ENCODE assay signal across 8 mouse cellular contexts in the genomic region with DNA sequence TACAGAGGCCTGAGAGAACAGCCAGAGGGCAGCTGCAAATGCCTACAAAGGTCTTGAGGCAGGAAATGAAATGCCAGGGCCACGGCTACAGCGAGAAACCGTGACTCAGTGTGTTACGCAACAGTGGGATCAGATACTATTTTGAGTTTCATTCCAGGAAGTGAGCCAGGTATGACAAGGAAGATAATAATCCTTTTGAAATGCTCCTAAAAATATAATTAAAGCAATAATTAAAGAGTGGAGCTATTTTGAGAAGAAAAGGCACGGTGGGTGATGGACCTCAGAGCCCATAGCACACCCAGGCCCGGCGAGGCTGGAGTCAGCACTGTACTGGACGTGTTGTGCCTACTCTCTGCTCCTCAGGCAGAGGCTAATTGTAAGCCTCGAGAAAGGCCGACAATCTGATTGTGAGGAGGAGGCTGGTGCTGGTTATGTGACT. TPM values are rescaled to one million over a fixed set of nuclear protein-coding genes. Genes with fewer than 3 reads are reported as not detected.
DNase-seq lines count a peak whose midpoint lies in the region; ATAC-seq and TF ChIP-seq lines count a peak whose summit lies in the region.

No protein-coding gene starts in this region.

- 44% methylated on average over 10 of the region's 10 CpGs for WGBS in thymus, adult 2 months
- 88% methylated on average over 10 of the region's 10 CpGs for WGBS in forebrain, embryonic 11.5 days

- peak overlapping the region; percentile 79 for H3K27ac ChIP-seq in embryonic fibroblast, embryonic 13.5 days (ENCODE audit: insufficient read depth, low read length)
- no peak overlapping the region for H3K27ac ChIP-seq in thymus, adult 2 months (ENCODE audit: control insufficient read depth, insufficient read depth, low read length)
- no peak overlapping the region for H3K27ac ChIP-seq in forebrain, embryonic 11.5 days (ENCODE audit: low read depth, low read length)

- no peaks in the 10 kb centered on the region for H3K9me3 ChIP-seq in forebrain, embryonic 11.5 days (ENCODE audit: control insufficient read depth, low read length)

- DNase-seq in frontal cortex, postnatal 25 days (ENCODE audit: low spot score in 2 of 2): no peak
- DNase-seq in Patski (ENCODE audit: low read depth, low spot score): peak; percentile 86
- DNase-seq in kidney, adult 11 months: peak; percentile 67
- peak; percentile 79 for DNase-seq in lung, postnatal 25 days (ENCODE audit: low spot score)
- no peak for DNase-seq in thymus, adult 2 months
- no peak for DNase-seq in forebrain, embryonic 11.5 days (ENCODE audit: low spot score)

- peak; percentile 54 for ATAC-seq in frontal cortex, adult (ENCODE audit: low TSS enrichment)
- peak; percentile 87 for ATAC-seq in Patski
- ATAC-seq in forebrain, embryonic 11.5 days (replicated peaks; ENCODE audit: low FRiP score): no peak

- H3K27me3 ChIP-seq in Patski: no peaks in the 10 kb centered on the region
- H3K27me3 ChIP-seq in thymus, adult 2 months (ENCODE audit: control insufficient read depth, insufficient read depth, low read length): no peaks in the 10 kb centered on the region
- no peaks in the 10 kb centered on the region for H3K27me3 ChIP-seq in forebrain, embryonic 11.5 days (ENCODE audit: control insufficient read depth, insufficient read depth, low read length)

- H3K36me3 ChIP-seq in thymus, adult 2 months (ENCODE audit: control insufficient read depth, insufficient read depth, low read length): peaks cover 9% of the 10 kb centered on the region
- no peaks in the 10 kb centered on the region for H3K36me3 ChIP-seq in forebrain, embryonic 11.5 days (ENCODE audit: control insufficient read depth, insufficient read depth, low read length)

- CTCF ChIA-PET in Patski (lab: Charles Lee): interaction anchor here (0.6 to 1.9 kb wide), 5 partner anchors 49 to 180 kb away, joined by 3 to 5 read pairs (median 4); no protein-coding TSS in a partner anchor

- H3K9ac ChIP-seq in forebrain, embryonic 11.5 days (ENCODE audit: low read length): no peak overlapping the region

- no peak for TF ChIP-seq CTCF in Patski (IDR thresholded peaks at IDR 0.05)
- TF ChIP-seq CTCF in embryonic fibroblast, embryonic 13.5 days (IDR thresholded peaks at IDR 0.05; ENCODE audit: borderline replicate concordance, insufficient read depth, low read length): no peak
- no peak for TF ChIP-seq CTCF in thymus, adult 2 months (IDR thresholded peaks at IDR 0.05; ENCODE audit: borderline replicate concordance, control insufficient read depth, extremely low read depth, insufficient read depth, low read length, poor library complexity)

- in situ Hi-C loops in Patski (cut with MboI; ENCODE audit: low pct_unique_long_range_greater_than_20kb): loop anchor here (5.0 kb wide), 1 partner anchor 70 kb away; no protein-coding TSS in a partner anchor

- POLR2A ChIA-PET in Patski (lab: Charles Lee): interaction anchor here (0.9 to 1.4 kb wide), 3 partner anchors 70 to 87 kb away, joined by 3 to 6 read pairs (median 4); no protein-coding TSS in a partner anchor

- H3K4me1 ChIP-seq in embryonic fibroblast, embryonic 13.5 days (ENCODE audit: control insufficient read depth, insufficient read depth, low read length): 0 out of 2 replicates have a peak, but pooled peaks cover 6% of the 10 kb centered on the region
- peaks cover 5% of the 10 kb centered on the region for H3K4me1 ChIP-seq in thymus, adult 2 months (replicated peaks; ENCODE audit: control insufficient read depth, insufficient read depth, low read length)
- H3K4me1 ChIP-seq in forebrain, embryonic 11.5 days (replicated peaks; ENCODE audit: control insufficient read depth, insufficient read depth, low read length): no peaks in the 10 kb centered on the region

- no peak overlapping the region for H3K4me2 ChIP-seq in forebrain, embryonic 11.5 days (ENCODE audit: low read depth, low read length, severe bottlenecking)

- no peak for TF ChIP-seq POLR2A in embryonic fibroblast, embryonic 13.5 days (IDR thresholded peaks at IDR 0.05; ENCODE audit: low read depth, low read length)
- TF ChIP-seq POLR2A in thymus, adult 2 months (IDR thresholded peaks at IDR 0.05; ENCODE audit: control insufficient read depth, extremely low read depth, insufficient read depth, low read length, poor library complexity): no peak

- H3K4me3 ChIP-seq in embryonic fibroblast, embryonic 13.5 days (ENCODE audit: insufficient read depth, low read length): no peak overlapping the region
- no peak overlapping the region for H3K4me3 ChIP-seq in thymus, adult 2 months (ENCODE audit: control insufficient read depth, insufficient read depth, low read length)
- H3K4me3 ChIP-seq in forebrain, embryonic 11.5 days (ENCODE audit: low read depth, low read length): no peak overlapping the region

RNA-seq across cellular contexts. Expression of a gene that starts 37.4 kb away (rescaled TPM):
- 74.2 TPM for polyA plus RNA-seq in Patski (2021)
- polyA plus RNA-seq in embryonic fibroblast, embryonic 13.5 days (2011; ENCODE audit: insufficient read length, low read depth, missing spikeins): 26.8 and 29.9 TPM in 2 replicates
- polyA plus RNA-seq in thymus, adult 2 months (2012; rRNA removed): 47.8 and 48.5 TPM in 2 replicates
- 33.3 and 33.7 TPM in 2 replicates for polyA plus RNA-seq in forebrain, embryonic 11.5 days (2014; fragmentation: Nextera tagmentation; extraction: Ambion mirVana)

Comparison
In these comparisons a context has a peak if more than half of its experiments do, and no peak if none do; other contexts are left out.
1. DNase-seq: peak in Patski (single experiment), kidney, adult 11 months (single experiment) and lung, postnatal 25 days (single experiment); none in frontal cortex, postnatal 25 days (0 of 2), thymus, adult 2 months (single experiment) and forebrain, embryonic 11.5 days (single experiment).